In genomic region chr15:81849104-81849503, GRCm38 (mm10) we compare ENCODE assay signal across 13 mouse cellular contexts. TPM values are rescaled to one million over a fixed set of nuclear protein-coding genes. Genes with fewer than 3 reads are reported as not detected.
DNase-seq lines count a peak whose midpoint lies in the region; ATAC-seq and TF ChIP-seq lines count a peak whose summit lies in the region.
"Had no signal": no experiment of that assay in that cellular context is flagged by ENCODE, and none has a peak within 500 bp of the region (broad histone marks: within the 10 kb centered on the region; RNA-seq: fewer than 3 reads in every experiment).

No protein-coding gene starts in this region.

- no peak for ATAC-seq in midbrain, embryonic 11.5 days (ENCODE audit: low FRiP score)
- ATAC-seq in midbrain, embryonic 15.5 days (replicated peaks), result no peak
- ATAC-seq: forebrain, embryonic 13.5 days had no signal

- intact Hi-C loops in heart, adult 2 months (cut with DNase I), result no loop called here
- intact Hi-C loops in heart, postnatal 25 days (cut with DNase I), result no loop called here
- intact Hi-C loops in left cerebral cortex, postnatal 10 days (cut with DNase I), result no loop called here

- H3K4me3 ChIP-seq in heart, adult 2 months, result no peak overlapping the region
- H3K4me3 ChIP-seq in midbrain, embryonic 11.5 days (ENCODE audit: low read depth, low read length), result no peak overlapping the region
- no peak overlapping the region for H3K4me3 ChIP-seq in midbrain, embryonic 15.5 days
- peak overlapping the region; percentile 22 for H3K4me3 ChIP-seq in cerebellum, adult 2 months (replicated peaks; ENCODE audit: insufficient read depth, low read depth, low read length)
- H3K4me3 ChIP-seq: embryonic facial prominence, embryonic 12.5 days; forebrain, embryonic 13.5 days; liver, embryonic 13.5 days had no signal

- TF ChIP-seq EP300 in heart, adult 2 months (IDR thresholded peaks at IDR 0.05; ENCODE audit: insufficient read depth, low read depth, low read length), result 0 out of 2 replicates have a peak, but pooled peaks have one; percentile 36

- peaks cover 25% of the 10 kb centered on the region for H3K36me3 ChIP-seq in heart, adult 2 months (ENCODE audit: control insufficient read depth, insufficient read depth, low read length)
- peaks cover 22% of the 10 kb centered on the region; the same call in 1 of the 2 replicates for H3K36me3 ChIP-seq in midbrain, embryonic 11.5 days (ENCODE audit: control insufficient read depth, insufficient read depth, low read length)
- peaks cover 30% of the 10 kb centered on the region for H3K36me3 ChIP-seq in midbrain, embryonic 15.5 days (replicated peaks)

- WGBS in heart, adult 2 months, result 55% methylated on average over 9 of the region's 9 CpGs
- WGBS in midbrain, embryonic 11.5 days, result 90% methylated on average over 9 of the region's 9 CpGs
- 88% methylated on average over 9 of the region's 9 CpGs for WGBS in midbrain, embryonic 15.5 days
- 18% methylated on average over 9 of the region's 9 CpGs for WGBS in cerebellum, adult 2 months

- H3K4me1 ChIP-seq in heart, adult 2 months (ENCODE audit: control insufficient read depth, insufficient read depth, low read length), result peaks cover 18% of the 10 kb centered on the region
- H3K4me1 ChIP-seq in midbrain, embryonic 11.5 days (ENCODE audit: control insufficient read depth, insufficient read depth, low read length), result no peaks in the 10 kb centered on the region
- no peaks in the 10 kb centered on the region; the same call in 1 of the 2 replicates for H3K4me1 ChIP-seq in midbrain, embryonic 15.5 days
- peaks cover 49% of the 10 kb centered on the region for H3K4me1 ChIP-seq in cerebellum, adult 2 months (ENCODE audit: control insufficient read depth, insufficient read depth, low read length)
- H3K4me1 ChIP-seq: forebrain, embryonic 13.5 days had no signal

- TF ChIP-seq POLR2A in heart, adult 2 months (IDR thresholded peaks at IDR 0.05; ENCODE audit: insufficient read depth, low read depth, low read length), result no peak
- no peak for TF ChIP-seq POLR2A in cerebellum, adult 2 months (IDR thresholded peaks at IDR 0.05; ENCODE audit: borderline replicate concordance, insufficient read depth, low read length)

- H3K27me3 ChIP-seq in heart, adult 2 months (ENCODE audit: control insufficient read depth, insufficient read depth, low read length), result no peaks in the 10 kb centered on the region
- no peaks in the 10 kb centered on the region for H3K27me3 ChIP-seq in midbrain, embryonic 11.5 days (ENCODE audit: control insufficient read depth, insufficient read depth, low read length)
- no peaks in the 10 kb centered on the region for H3K27me3 ChIP-seq in midbrain, embryonic 15.5 days (replicated peaks)
- H3K27me3 ChIP-seq in cerebellum, adult 2 months (ENCODE audit: control insufficient read depth, insufficient read depth, low read length), result no peaks in the 10 kb centered on the region
- H3K27me3 ChIP-seq: embryonic facial prominence, embryonic 12.5 days; forebrain, embryonic 13.5 days; liver, embryonic 13.5 days had no signal

- no peak overlapping the region for H3K4me2 ChIP-seq in midbrain, embryonic 11.5 days
- H3K4me2 ChIP-seq in midbrain, embryonic 15.5 days, result no peak overlapping the region
- H3K4me2 ChIP-seq: embryonic facial prominence, embryonic 12.5 days; forebrain, embryonic 13.5 days; liver, embryonic 13.5 days had no signal

- H3K79me2 ChIP-seq in heart, adult 2 months (replicated peaks; ENCODE audit: control insufficient read depth, insufficient read depth, low read length), result peaks cover 5% of the 10 kb centered on the region

- H3K27ac ChIP-seq in heart, adult 2 months, result peak overlapping the region; percentile 56; the same call in 1 of the 2 replicates
- H3K27ac ChIP-seq in midbrain, embryonic 11.5 days (ENCODE audit: low read depth, low read length), result no peak overlapping the region
- H3K27ac ChIP-seq in midbrain, embryonic 15.5 days, result no peak overlapping the region
- H3K27ac ChIP-seq in cerebellum, adult 2 months (ENCODE audit: insufficient read depth, low read length), result peak overlapping the region; percentile 81
- H3K27ac ChIP-seq: embryonic facial prominence, embryonic 12.5 days; forebrain, embryonic 13.5 days; kidney, postnatal 0 days; liver, embryonic 13.5 days had no signal

- H3K9ac ChIP-seq in heart, adult 2 months (ENCODE audit: low read depth, low read length), result peak overlapping the region; percentile 26; the same call in 1 of the 2 replicates
- H3K9ac ChIP-seq in midbrain, embryonic 11.5 days (ENCODE audit: low read length), result no peak overlapping the region
- H3K9ac ChIP-seq in midbrain, embryonic 15.5 days, result no peak overlapping the region
- H3K9ac ChIP-seq: embryonic facial prominence, embryonic 12.5 days; forebrain, embryonic 13.5 days; liver, embryonic 13.5 days had no signal

- no peaks in the 10 kb centered on the region for H3K9me3 ChIP-seq in midbrain, embryonic 11.5 days (ENCODE audit: control insufficient read depth, low read length)
- H3K9me3 ChIP-seq in midbrain, embryonic 15.5 days, result no peaks in the 10 kb centered on the region
- H3K9me3 ChIP-seq: embryonic facial prominence, embryonic 12.5 days; forebrain, embryonic 13.5 days; liver, embryonic 13.5 days had no signal

- no peak for TF ChIP-seq CTCF in heart, adult 2 months (IDR thresholded peaks at IDR 0.05)
- TF ChIP-seq CTCF in cerebellum, adult 2 months (IDR thresholded peaks at IDR 0.05; ENCODE audit: borderline replicate concordance, insufficient read depth, low read depth, low read length), result no peak

- peak in 1 of 2 experiments; percentile 50 for DNase-seq in heart, adult 2 months
- no peak for DNase-seq in heart, postnatal 25 days (ENCODE audit: low spot score)
- DNase-seq in midbrain, embryonic 11.5 days (ENCODE audit: low spot score, missing footprints), result peak; percentile 76
- DNase-seq in cerebellum, adult 2 months, result peak; percentile 75 to 83
- peak; percentile 80 for DNase-seq in skeletal muscle tissue, adult 2 months (ENCODE audit: low read depth, low spot score)
- no peak for DNase-seq in left cerebral cortex, postnatal 10 days (ENCODE audit: extremely low spot score in 1 of 2, low spot score in 2 of 2)
- DNase-seq: adrenal gland, postnatal 10 days; lung, postnatal 14 days had no signal

RNA-seq across cellular contexts. Expression of gene Tob2, which starts 9.5 kb away (rescaled TPM):
- 100 to 1,000 TPM; 101 to 114 TPM for total RNA-seq in heart, adult 2 months (2021)
- polyA plus RNA-seq in heart, adult 2 months (2012; rRNA removed), result 39.4 and 49.7 TPM in 2 replicates
- total RNA-seq in heart, postnatal 25 days (2021), result 10 to 100 TPM; 66.9 to 95.5 TPM
- polyA plus RNA-seq in midbrain, embryonic 11.5 days (2014; fragmentation: Nextera tagmentation; extraction: Ambion mirVana), result 10.4 and 12.9 TPM in 2 replicates
- 16.5 and 18.5 TPM in 2 replicates for polyA plus RNA-seq in midbrain, embryonic 15.5 days (2015; fragmentation: Nextera tagmentation; extraction: Ambion mirVana)
- 36.9 and 51.5 TPM in 2 replicates for polyA plus RNA-seq in cerebellum, adult 2 months (2012; rRNA removed)
- total RNA-seq in left cerebral cortex, postnatal 10 days (2021), result 10 to 100 TPM; 25.5 to 29.9 TPM

RNA-seq across cellular contexts. Expression of gene Phf5a, which starts 22.6 kb away (rescaled TPM):
- total RNA-seq in heart, adult 2 months (2021), result 10 to 100 TPM; 30.2 to 36.5 TPM
- polyA plus RNA-seq in heart, adult 2 months (2012; rRNA removed), result 30.2 and 39.1 TPM in 2 replicates
- total RNA-seq in heart, postnatal 25 days (2021), result 10 to 100 TPM; 29.7 to 38.0 TPM
- 179 and 197 TPM in 2 replicates for polyA plus RNA-seq in midbrain, embryonic 11.5 days (2014; fragmentation: Nextera tagmentation; extraction: Ambion mirVana)
- polyA plus RNA-seq in midbrain, embryonic 15.5 days (2015; fragmentation: Nextera tagmentation; extraction: Ambion mirVana), result 124 and 134 TPM in 2 replicates
- 62.4 and 67.3 TPM in 2 replicates for polyA plus RNA-seq in cerebellum, adult 2 months (2012; rRNA removed)
- total RNA-seq in left cerebral cortex, postnatal 10 days (2021), result 10 to 100 TPM; 42.6 to 44.5 TPM

RNA-seq across cellular contexts. Expression of gene Aco2, which starts 23.0 kb away (rescaled TPM):
- 1,000 to 10,000 TPM; 1,810 to 2,215 TPM for total RNA-seq in heart, adult 2 months (2021)
- polyA plus RNA-seq in heart, adult 2 months (2012; rRNA removed), result 2,076 and 2,628 TPM in 2 replicates
- 1,000 to 10,000 TPM; 2,060 to 2,092 TPM for total RNA-seq in heart, postnatal 25 days (2021)
- polyA plus RNA-seq in midbrain, embryonic 11.5 days (2014; fragmentation: Nextera tagmentation; extraction: Ambion mirVana), result 155 and 165 TPM in 2 replicates
- polyA plus RNA-seq in midbrain, embryonic 15.5 days (2015; fragmentation: Nextera tagmentation; extraction: Ambion mirVana), result 265 and 271 TPM in 2 replicates
- 621 and 638 TPM in 2 replicates for polyA plus RNA-seq in cerebellum, adult 2 months (2012; rRNA removed)
- 100 to 1,000 TPM; 392 to 412 TPM for total RNA-seq in left cerebral cortex, postnatal 10 days (2021)

RNA-seq across cellular contexts. Expression of gene Tef, which starts 46.9 kb away (rescaled TPM):
- total RNA-seq in heart, adult 2 months (2021), result 100 to 1,000 TPM in 1 of 2 experiments, 10 to 100 TPM in 1; 46.7 to 127 TPM
- polyA plus RNA-seq in heart, adult 2 months (2012; rRNA removed), result 76.7 and 100 TPM in 2 replicates
- 100 to 1,000 TPM in 1 of 2 experiments, 10 to 100 TPM in 1; 64.1 to 135 TPM for total RNA-seq in heart, postnatal 25 days (2021)
- polyA plus RNA-seq in midbrain, embryonic 11.5 days (2014; fragmentation: Nextera tagmentation; extraction: Ambion mirVana), result 11.0 and 12.9 TPM in 2 replicates
- polyA plus RNA-seq in midbrain, embryonic 15.5 days (2015; fragmentation: Nextera tagmentation; extraction: Ambion mirVana), result 24.0 and 25.2 TPM in 2 replicates
- polyA plus RNA-seq in cerebellum, adult 2 months (2012; rRNA removed), result 279 and 288 TPM in 2 replicates
- total RNA-seq in left cerebral cortex, postnatal 10 days (2021), result 100 to 1,000 TPM; 121 to 143 TPM

Comparison
In these comparisons a context has a peak if more than half of its experiments do, and no peak if none do; other contexts are left out.
1. DNase-seq: peak in midbrain, embryonic 11.5 days (single experiment), cerebellum, adult 2 months (2 of 2) and skeletal muscle tissue, adult 2 months (single experiment); none in heart, postnatal 25 days (single experiment) and left cerebral cortex, postnatal 10 days (0 of 2).
2. H3K27ac ChIP-seq: peak in heart, adult 2 months (single experiment) and cerebellum, adult 2 months (single experiment); none in midbrain, embryonic 11.5 days (single experiment) and midbrain, embryonic 15.5 days (single experiment).